Mouse (Mus musculus) embryonic facial prominence, embryonic 15.5 days (tissue): ENCODE results near the gene AA792892. TPM values are rescaled to one million over a fixed set of nuclear protein-coding genes. Genes with fewer than 3 reads are reported as not detected.
"Not testable (repeated sequence)": the region's sequence is repeated elsewhere in the genome, so short reads cannot be mapped to it uniquely, and the experiment has no call there.

Source experiments
- ATAC-seq: fragments of 200-750 bp; cut with Nextera tagmentation; 2 replicates; pipeline ENCODE4 v1.8.0; 2017; ENCODE audit warnings: low read depth, moderate TSS enrichment; ENCODE audit not compliant: insufficient number of reproducible peaks, low FRiP score, low TSS enrichment
- H3K27ac ChIP-seq: fragments of 300-500 bp; sonication (generic); replicated peaks from 2 replicates; pipeline ENCODE4 v1.5.1; 2015; ENCODE audit warnings: mild to moderate bottlenecking, inconsistent platforms
- H3K27me3 ChIP-seq: fragments of 300-500 bp; sonication (generic); 2 replicates; pipeline ENCODE4 v1.6.1; 2015; ENCODE audit warnings: inconsistent platforms
- H3K36me3 ChIP-seq: fragments of 300-500 bp; sonication (generic); 2 replicates; pipeline ENCODE4 v1.6.1; 2015; ENCODE audit warnings: mild to moderate bottlenecking, inconsistent platforms
- H3K4me1 ChIP-seq: fragments of 300-500 bp; sonication (generic); 2 replicates; pipeline ENCODE4 v1.6.1; 2015; ENCODE audit warnings: inconsistent platforms
- H3K4me2 ChIP-seq: fragments of 300-500 bp; sonication (generic); replicated peaks from 2 replicates; pipeline ENCODE4 v1.6.1; 2015; ENCODE audit warnings: mild to moderate bottlenecking, inconsistent platforms
- H3K4me3 ChIP-seq: fragments of 300-500 bp; sonication (generic); replicated peaks from 2 replicates; pipeline ENCODE4 v1.5.1; 2015; ENCODE audit warnings: mild to moderate bottlenecking, inconsistent platforms
- H3K9ac ChIP-seq: fragments of 300-500 bp; sonication (generic); 2 replicates; pipeline ENCODE4 v1.6.1; 2015; ENCODE audit warnings: inconsistent platforms
- H3K9me3 ChIP-seq: fragments of 300-500 bp; sonication (generic); replicated peaks from 2 replicates; pipeline ENCODE4 v1.6.1; 2016; ENCODE audit warnings: inconsistent platforms
- WGBS: fragments of 180-500 bp; shearing (Covaris S2); methylation state at CpG from one replicate; pipeline ENCODE4 v1.1.7; 2015; 5-methylcytosine and 5-hydroxymethylcytosine counted together
- polyA plus RNA-seq: library from polyadenylated mRNA; unstranded; fragments of >200 nt; fragmentation: Nextera tagmentation; extraction: Ambion mirVana; gene quantifications from 2 replicates; pipeline ENCODE4 v1.2.1, GENCODE M21; 2015

AA792892 gene
- not detected in 2 replicates for polyA plus RNA-seq

GRCm38 (mm10) chr5:94339449-94339848 is at the start of gene AA792892:
Gene AA792892 (plus strand): TSS chr5:94339749.
- not testable (repeated sequence) for H3K36me3 ChIP-seq, H3K27ac ChIP-seq, ATAC-seq, H3K27me3 ChIP-seq, H3K4me1 ChIP-seq, H3K9ac ChIP-seq, H3K4me3 ChIP-seq, H3K9me3 ChIP-seq, H3K4me2 ChIP-seq
- WGBS: no CpG with 5 or more reads among the region's 2 CpGs

GRCm38 (mm10) chr5:94306696-94307095 is 32.9 kb upstream of the AA792892 start, which contains the start of gene A430089I19Rik:
Gene A430089I19Rik (minus strand): TSS chr5:94306796.
- H3K27me3 ChIP-seq, H3K4me1 ChIP-seq, H3K9me3 ChIP-seq, H3K4me2 ChIP-seq, H3K4me3 ChIP-seq, H3K27ac ChIP-seq, ATAC-seq, H3K36me3 ChIP-seq, H3K9ac ChIP-seq: not testable (repeated sequence)
- WGBS: 90% methylated on average over 1 of the region's 1 CpGs

GRCm38 (mm10) chr5:94314135-94314534 is 25.4 kb upstream of the AA792892 start, which contains the start of gene Gm6502:
Gene Gm6502 (plus strand): TSS chr5:94314435.
- not testable (repeated sequence) for H3K4me3 ChIP-seq, ATAC-seq
- WGBS: no CpG with 5 or more reads among the region's 2 CpGs

More at GRCm38 (mm10) chr5:94314135-94314534, 25.4 kb upstream of the AA792892 start, which contains the start of gene Gm6502:
- H3K27me3 ChIP-seq, H3K4me2 ChIP-seq, H3K9me3 ChIP-seq, H3K36me3 ChIP-seq, H3K9ac ChIP-seq, H3K4me1 ChIP-seq, H3K27ac ChIP-seq: not testable (repeated sequence)

Other genes starting within 250 kb of the AA792892 start
- gene Gm3106, start 121.7 kb upstream of the AA792892 start, polyA plus RNA-seq: not detected in 2 replicates
- gene A430089I19Rik, start 33.0 kb upstream of the AA792892 start, polyA plus RNA-seq: not detected in 2 replicates
- not detected in 2 replicates for gene Gm6502, start 25.3 kb upstream of the AA792892 start, polyA plus RNA-seq
- gene Gm7682, start 106.0 kb downstream of the AA792892 start, polyA plus RNA-seq: not detected in 2 replicates
- gene Gm3139, start 186.5 kb downstream of the AA792892 start, polyA plus RNA-seq: not detected in 2 replicates